Mouse (Mus musculus) B cell, adult (primary cell): ENCODE measurements around the gene Neu2. TPM values are rescaled to one million over a fixed set of nuclear protein-coding genes. Genes with fewer than 3 reads are reported as not detected.

ENCODE experiments used
- total RNA-seq: library from RNA; stranded (reverse); gene quantifications from 4 replicates; pipeline ENCODE4 v1.2.4, GENCODE M21; 2023; ENCODE audit not compliant: inconsistent age

Gene Neu2
- not detected in 4 replicates for total RNA-seq

DNA sequence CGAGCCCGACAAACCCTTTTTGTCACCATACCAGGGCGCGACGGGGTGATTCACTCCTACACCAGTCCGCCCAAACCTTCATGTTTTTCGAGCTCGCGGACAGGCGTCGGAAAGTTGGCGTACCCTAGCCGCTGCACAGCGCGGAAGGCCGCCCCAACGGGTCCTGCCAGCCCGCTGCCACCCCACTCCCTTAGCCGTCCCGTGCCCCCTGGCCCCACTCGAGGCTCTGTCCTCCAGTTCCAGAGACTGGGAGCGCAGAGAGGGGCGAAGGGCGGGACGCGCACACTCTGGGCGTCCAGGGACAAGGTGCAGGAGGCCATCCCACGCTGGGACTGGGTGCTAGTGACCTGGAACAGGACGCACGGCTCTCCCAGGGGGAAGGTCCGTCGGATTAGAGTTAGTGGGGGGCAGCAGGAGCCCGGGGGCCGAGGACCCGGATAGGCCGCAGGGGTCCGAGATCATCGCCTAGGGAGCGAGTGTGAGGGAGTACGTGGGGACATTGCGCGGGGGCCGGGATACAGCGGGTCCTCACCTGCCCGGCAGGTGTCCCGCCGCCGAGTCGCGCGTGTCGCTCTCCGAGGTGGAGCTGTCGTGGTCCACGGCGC is at the start of gene Neu2:
Gene Neu2 (plus strand): TSS at position 329 of the 605 bp plus-strand sequence.

DNA sequence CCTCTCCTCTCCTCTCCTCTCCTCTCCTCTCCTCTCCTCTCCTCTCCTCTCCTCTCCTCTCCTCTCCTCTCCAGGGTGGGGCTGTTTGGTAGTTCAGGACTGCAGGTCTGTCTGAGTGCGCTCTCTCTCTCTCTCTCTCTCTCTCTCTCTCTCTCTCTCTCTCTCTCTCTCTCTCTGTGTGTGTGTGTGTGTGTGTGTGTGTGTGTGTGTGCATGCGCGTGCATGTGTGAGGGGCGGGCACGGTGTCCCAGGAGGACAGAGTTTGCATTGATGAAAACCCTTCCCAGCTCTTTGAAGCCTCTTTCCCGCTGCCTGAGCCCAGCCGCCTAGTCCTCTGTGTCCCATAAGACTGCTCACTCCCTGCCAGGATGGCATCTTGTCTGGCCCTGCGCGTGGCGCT is 39.7 kb upstream of the Neu2 start, which contains the start of gene Snorc:
Gene Snorc (plus strand): TSS at position 301 of the 400 bp plus-strand sequence.

DNA sequence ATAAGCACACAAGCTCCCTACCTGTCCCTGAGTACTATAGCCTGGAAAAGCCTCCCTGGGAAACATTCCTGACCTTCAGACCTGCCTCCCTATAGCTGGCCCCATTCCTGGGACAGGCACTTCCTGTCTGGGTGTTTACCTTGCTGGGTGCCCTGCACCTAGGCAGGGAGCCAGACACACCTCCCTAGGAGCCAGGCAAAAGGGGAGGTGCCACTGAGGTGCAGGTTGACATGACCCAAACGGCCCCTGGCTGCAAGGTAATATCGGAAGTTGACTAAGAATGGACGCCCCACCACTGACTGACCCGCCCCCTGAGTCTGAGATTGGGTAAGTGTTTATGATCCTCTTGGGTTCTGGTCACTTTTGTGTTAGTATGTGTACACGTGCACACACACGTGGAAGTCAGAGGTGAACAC is 64.1 kb downstream of the Neu2 start, which contains the start of gene Ngef:
Gene Ngef (minus strand): TSS at position 71 of the 416 bp plus-strand sequence.

DNA sequence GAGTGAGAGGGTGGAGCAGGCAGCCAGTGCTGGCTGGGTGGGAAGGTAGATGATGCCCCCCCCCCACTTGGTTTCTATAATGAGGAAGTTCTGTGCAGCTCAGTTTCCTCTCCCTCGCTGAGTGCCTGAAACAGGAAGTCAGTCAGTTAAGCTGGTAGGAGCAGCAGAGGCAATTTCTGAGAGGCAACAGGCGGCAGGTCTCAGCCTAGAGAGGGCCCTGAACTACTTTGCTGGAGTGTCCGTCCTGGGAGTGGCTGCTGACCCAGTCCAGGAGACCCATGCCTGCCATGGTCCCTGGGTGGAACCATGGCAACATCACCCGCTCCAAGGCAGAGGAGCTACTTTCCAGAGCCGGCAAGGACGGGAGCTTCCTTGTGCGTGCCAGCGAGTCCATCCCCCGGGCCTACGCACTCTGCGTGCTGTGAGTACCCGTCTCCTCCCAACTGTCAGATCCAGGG is 110.6 kb downstream of the Neu2 start, which contains the start of gene Inpp5d:
Gene Inpp5d (plus strand): TSS at position 102 of the 458 bp plus-strand sequence.

Other genes with a start within 250 kb of the Neu2 start
- 0.39 TPM in 1 of 4 replicates, not detected in the others for gene Efhd1, start 245.5 kb upstream of the Neu2 start, total RNA-seq
- gene Gigyf2, start 182.9 kb upstream of the Neu2 start, total RNA-seq: 118 to 131 TPM (median 124 TPM) in 4 replicates
- not detected in 4 replicates for gene Kcnj13, start 115.2 kb upstream of the Neu2 start, total RNA-seq
- gene Snorc, start 39.6 kb upstream of the Neu2 start, total RNA-seq: not detected in 4 replicates
- not detected in 4 replicates for gene Ngef, start 64.0 kb downstream of the Neu2 start, total RNA-seq
- gene Inpp5d, start 110.4 kb downstream of the Neu2 start, total RNA-seq: 718 to 785 TPM (median 748 TPM) in 4 replicates
- 92.7 to 98.7 TPM (median 94.3 TPM) in 4 replicates for gene Atg16l1, start 246.0 kb downstream of the Neu2 start, total RNA-seq